Mouse (Mus musculus): ENCODE measurements around the gene Xxylt1. TPM values are rescaled to one million over a fixed set of nuclear protein-coding genes. Genes with fewer than 3 reads are reported as not detected.
A peak's percentile ranks its signal among the peaks of the same experiment; 100 is the strongest.

Xxylt1 gene
- total RNA-seq, 1 experiment: 22.6 TPM

DNA sequence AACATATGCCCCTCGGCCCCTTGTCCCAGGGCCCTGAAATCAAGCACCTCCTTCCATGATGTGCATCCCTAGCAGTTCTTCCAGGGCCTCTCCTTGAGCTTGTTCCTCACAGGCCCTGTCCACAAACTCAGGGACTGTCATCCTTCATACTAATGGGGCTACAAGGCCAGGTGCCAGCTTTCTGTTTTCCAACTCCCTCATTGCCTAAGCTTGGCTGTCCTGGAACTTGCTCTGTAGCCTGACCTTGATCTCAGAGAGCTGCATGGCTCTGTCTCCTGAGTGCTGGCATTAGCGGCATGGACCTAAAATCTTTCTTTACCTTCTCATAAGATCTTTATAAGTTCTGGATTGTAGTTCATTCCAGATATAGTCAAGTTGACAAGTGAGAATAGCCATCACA is 39.7 kb downstream of the Xxylt1 start:
- H3K27ac ChIP-seq (ENCODE audit: insufficient read depth, low read depth, low read length, poor library complexity, severe bottlenecking): no peak overlapping the region
- no peaks in the 10 kb centered on the region for H3K9me3 ChIP-seq (ENCODE audit: control insufficient read depth, insufficient read depth, low read depth, low read length)
- peaks cover 2 to 6% of the 10 kb centered on the region in 2 experiments for H3K4me1 ChIP-seq (ENCODE audit: control insufficient read depth in 2 of 2, insufficient read depth in 2 of 2, low read length in 2 of 2, poor library complexity in 1 of 2)
- TF ChIP-seq MAFK (IDR thresholded peaks at IDR 0.05; ENCODE audit: insufficient read depth, low read depth, low read length) (no peak), CHD2 (IDR thresholded peaks at IDR 0.05; ENCODE audit: low read depth, low read length) (no peak), ZNF384 (IDR thresholded peaks at IDR 0.05; ENCODE audit: low read depth, low read length) (no peak), HCFC1 (IDR thresholded peaks at IDR 0.05; ENCODE audit: borderline replicate concordance, insufficient read depth, low read length) (no peak), ZC3H11A (IDR thresholded peaks at IDR 0.05; ENCODE audit: borderline replicate concordance, low read depth, low read length) (no peak)
- no peaks in the 10 kb centered on the region for H3K36me3 ChIP-seq (ENCODE audit: control insufficient read depth, insufficient read depth, low read length, poor library complexity, severe bottlenecking)
- DNase-seq (ENCODE audit: low read depth, low spot score): no peak
- in situ Hi-C loops (cut with MboI; ENCODE audit: low sequenced_read_pairs in 2 of 2, unreplicated experiment in 2 of 2): no loop called here
- no peak overlapping the region for H3K4me3 ChIP-seq (ENCODE audit: insufficient read depth in 1 of 2, low read depth in 1 of 2, low read length in 2 of 2, poor library complexity in 1 of 2, severe bottlenecking in 1 of 2)
- H3K9ac ChIP-seq (ENCODE audit: insufficient read depth, low read depth, low read length, poor library complexity, severe bottlenecking): no peak overlapping the region

DNA sequence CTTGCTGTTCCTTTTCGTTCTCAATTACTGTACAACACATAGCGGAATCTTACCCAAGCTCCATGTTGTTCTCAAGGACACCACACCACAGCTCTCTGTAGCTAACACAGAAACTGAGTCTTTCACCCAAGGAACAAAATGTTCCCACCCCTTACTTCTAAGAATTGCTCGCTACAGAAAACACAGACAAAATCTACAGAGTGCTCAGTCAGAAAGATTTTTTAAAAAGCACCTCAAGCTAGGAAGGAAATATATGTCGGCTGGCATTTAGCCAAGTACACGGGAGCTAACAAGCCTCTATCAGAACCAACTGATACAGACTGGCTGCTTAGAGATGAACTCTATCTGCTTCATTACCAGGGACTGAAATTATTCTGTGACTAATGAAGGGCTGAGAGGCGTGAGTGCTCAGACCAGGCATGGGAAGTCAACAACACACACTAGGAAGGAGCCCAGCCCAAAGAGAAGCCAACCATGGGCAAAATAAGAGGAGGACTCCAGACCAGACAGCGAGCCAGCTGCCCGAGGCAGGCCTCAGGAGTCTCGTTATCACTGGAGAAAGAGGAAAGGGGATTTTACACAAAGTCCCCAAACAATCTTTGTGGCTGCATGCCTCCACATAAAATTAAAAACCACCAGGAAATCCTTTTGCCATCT is 41.3 kb downstream of the Xxylt1 start:
- no peak overlapping the region for H3K27ac ChIP-seq (ENCODE audit: insufficient read depth, low read depth, low read length, poor library complexity, severe bottlenecking)
- no peaks in the 10 kb centered on the region for H3K36me3 ChIP-seq (ENCODE audit: control insufficient read depth, insufficient read depth, low read length, poor library complexity, severe bottlenecking)
- no peak overlapping the region for H3K9ac ChIP-seq (ENCODE audit: insufficient read depth, low read depth, low read length, poor library complexity, severe bottlenecking)
- DNase-seq (ENCODE audit: low read depth, low spot score): no peak
- TF ChIP-seq ZC3H11A (IDR thresholded peaks at IDR 0.05; ENCODE audit: borderline replicate concordance, low read depth, low read length) (no peak), HCFC1 (IDR thresholded peaks at IDR 0.05; ENCODE audit: borderline replicate concordance, insufficient read depth, low read length) (no peak), ZNF384 (IDR thresholded peaks at IDR 0.05; ENCODE audit: low read depth, low read length) (no peak), MAFK (IDR thresholded peaks at IDR 0.05; ENCODE audit: insufficient read depth, low read depth, low read length) (no peak), CHD2 (IDR thresholded peaks at IDR 0.05; ENCODE audit: low read depth, low read length) (no peak)
- H3K4me1 ChIP-seq (ENCODE audit: control insufficient read depth in 2 of 2, insufficient read depth in 2 of 2, low read length in 2 of 2, poor library complexity in 1 of 2): peaks cover 5 to 8% of the 10 kb centered on the region in 2 experiments
- in situ Hi-C loops (cut with MboI; ENCODE audit: low sequenced_read_pairs in 2 of 2, unreplicated experiment in 2 of 2): no loop called here
- H3K4me3 ChIP-seq (ENCODE audit: insufficient read depth in 1 of 2, low read depth in 1 of 2, low read length in 2 of 2, poor library complexity in 1 of 2, severe bottlenecking in 1 of 2): no peak overlapping the region
- H3K9me3 ChIP-seq (ENCODE audit: control insufficient read depth, insufficient read depth, low read depth, low read length): no peaks in the 10 kb centered on the region

DNA sequence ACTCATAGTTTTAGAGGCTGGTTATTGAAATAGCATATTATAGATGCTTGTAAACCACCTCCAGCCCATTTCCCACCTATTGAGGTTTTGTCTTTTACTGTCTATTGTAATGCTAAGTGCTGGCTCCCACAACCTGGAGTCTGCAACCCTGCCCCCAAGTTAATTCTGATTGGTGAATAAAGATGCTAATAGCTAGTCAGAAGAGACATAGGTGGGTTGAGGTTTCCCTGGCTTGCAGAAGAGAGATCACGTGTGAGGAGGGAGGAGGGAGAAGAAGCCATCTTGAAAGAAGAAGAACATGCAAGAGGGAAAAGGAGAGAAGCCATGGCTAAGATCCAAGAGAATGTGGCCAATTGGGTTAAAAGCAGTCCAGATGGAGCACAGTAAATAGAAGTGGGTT is 43.8 kb downstream of the Xxylt1 start:
- H3K9me3 ChIP-seq (ENCODE audit: control insufficient read depth, insufficient read depth, low read depth, low read length): no peaks in the 10 kb centered on the region
- H3K27ac ChIP-seq (ENCODE audit: insufficient read depth, low read depth, low read length, poor library complexity, severe bottlenecking): no peak overlapping the region
- H3K36me3 ChIP-seq (ENCODE audit: control insufficient read depth, insufficient read depth, low read length, poor library complexity, severe bottlenecking): 0 out of 2 replicates have a peak, but pooled peaks cover 2% of the 10 kb centered on the region
- TF ChIP-seq ZNF384 (IDR thresholded peaks at IDR 0.05; ENCODE audit: low read depth, low read length) (no peak), CHD2 (IDR thresholded peaks at IDR 0.05; ENCODE audit: low read depth, low read length) (no peak), MAFK (IDR thresholded peaks at IDR 0.05; ENCODE audit: insufficient read depth, low read depth, low read length) (no peak), HCFC1 (IDR thresholded peaks at IDR 0.05; ENCODE audit: borderline replicate concordance, insufficient read depth, low read length) (no peak), ZC3H11A (IDR thresholded peaks at IDR 0.05; ENCODE audit: borderline replicate concordance, low read depth, low read length) (no peak)
- no peak overlapping the region for H3K4me3 ChIP-seq (ENCODE audit: insufficient read depth in 1 of 2, low read depth in 1 of 2, low read length in 2 of 2, poor library complexity in 1 of 2, severe bottlenecking in 1 of 2)
- peak; percentile 40 for DNase-seq (ENCODE audit: low read depth, low spot score)
- H3K4me1 ChIP-seq (ENCODE audit: control insufficient read depth in 2 of 2, insufficient read depth in 2 of 2, low read length in 2 of 2, poor library complexity in 1 of 2): peaks cover 8 to 13% of the 10 kb centered on the region in 2 experiments
- no peak overlapping the region for H3K9ac ChIP-seq (ENCODE audit: insufficient read depth, low read depth, low read length, poor library complexity, severe bottlenecking)
- in situ Hi-C loops (cut with MboI; ENCODE audit: low sequenced_read_pairs in 2 of 2, unreplicated experiment in 2 of 2): no loop called here

DNA sequence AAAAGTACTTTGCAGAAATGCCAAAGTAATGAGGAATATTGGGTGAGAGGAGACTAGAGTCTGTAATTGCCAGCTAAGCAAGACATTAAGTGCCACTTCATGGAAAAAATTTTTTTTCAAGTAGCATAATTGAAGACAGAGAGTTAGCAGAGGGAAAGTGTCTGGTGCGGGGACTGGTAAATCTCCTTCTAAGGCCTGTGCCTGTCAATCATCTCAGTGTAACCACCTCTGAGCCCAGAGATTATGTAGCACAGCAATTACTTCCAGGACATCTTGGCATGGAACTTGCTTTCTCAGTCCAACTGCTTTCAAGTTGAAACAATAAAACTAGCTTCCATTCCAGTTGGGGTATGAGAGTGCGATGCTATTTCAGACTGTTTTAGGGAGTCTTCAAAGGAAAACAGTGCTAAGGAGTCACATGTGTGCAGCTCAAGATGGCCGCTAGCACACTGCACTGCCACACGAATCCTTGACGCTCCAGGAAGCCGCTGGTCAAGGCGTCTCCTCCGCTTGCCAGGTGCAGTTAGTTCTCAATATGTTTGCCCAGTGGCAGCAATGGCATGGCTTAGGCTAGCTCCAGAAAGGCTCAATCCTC is 45.5 kb downstream of the Xxylt1 start:
- H3K9ac ChIP-seq (ENCODE audit: insufficient read depth, low read depth, low read length, poor library complexity, severe bottlenecking): no peak overlapping the region
- H3K9me3 ChIP-seq (ENCODE audit: control insufficient read depth, insufficient read depth, low read depth, low read length): no peaks in the 10 kb centered on the region
- H3K27ac ChIP-seq (ENCODE audit: insufficient read depth, low read depth, low read length, poor library complexity, severe bottlenecking): no peak overlapping the region
- TF ChIP-seq ZC3H11A (IDR thresholded peaks at IDR 0.05; ENCODE audit: borderline replicate concordance, low read depth, low read length) (no peak), ZNF384 (IDR thresholded peaks at IDR 0.05; ENCODE audit: low read depth, low read length) (no peak), HCFC1 (IDR thresholded peaks at IDR 0.05; ENCODE audit: borderline replicate concordance, insufficient read depth, low read length) (no peak), MAFK (IDR thresholded peaks at IDR 0.05; ENCODE audit: insufficient read depth, low read depth, low read length) (no peak), CHD2 (IDR thresholded peaks at IDR 0.05; ENCODE audit: low read depth, low read length) (no peak)
- H3K36me3 ChIP-seq (ENCODE audit: control insufficient read depth, insufficient read depth, low read length, poor library complexity, severe bottlenecking): 0 out of 2 replicates have a peak, but pooled peaks cover 2% of the 10 kb centered on the region
- H3K4me1 ChIP-seq (ENCODE audit: control insufficient read depth in 2 of 2, insufficient read depth in 2 of 2, low read length in 2 of 2, poor library complexity in 1 of 2): peaks cover 12 to 17% of the 10 kb centered on the region in 2 experiments
- DNase-seq (ENCODE audit: low read depth, low spot score): no peak
- in situ Hi-C loops (cut with MboI; ENCODE audit: low sequenced_read_pairs in 2 of 2, unreplicated experiment in 2 of 2): no loop called here
- no peak overlapping the region for H3K4me3 ChIP-seq (ENCODE audit: insufficient read depth in 1 of 2, low read depth in 1 of 2, low read length in 2 of 2, poor library complexity in 1 of 2, severe bottlenecking in 1 of 2)
